Mouse (Mus musculus): ENCODE results near the gene Cnga2. TPM values are rescaled to one million over a fixed set of nuclear protein-coding genes. Genes with fewer than 3 reads are reported as not detected.
"Not testable (repeated sequence)": the region's sequence is repeated elsewhere in the genome, so short reads cannot be mapped to it uniquely, and the experiment has no call there.

Gene Cnga2
- total RNA-seq, 1 experiment = not detected

DNA sequence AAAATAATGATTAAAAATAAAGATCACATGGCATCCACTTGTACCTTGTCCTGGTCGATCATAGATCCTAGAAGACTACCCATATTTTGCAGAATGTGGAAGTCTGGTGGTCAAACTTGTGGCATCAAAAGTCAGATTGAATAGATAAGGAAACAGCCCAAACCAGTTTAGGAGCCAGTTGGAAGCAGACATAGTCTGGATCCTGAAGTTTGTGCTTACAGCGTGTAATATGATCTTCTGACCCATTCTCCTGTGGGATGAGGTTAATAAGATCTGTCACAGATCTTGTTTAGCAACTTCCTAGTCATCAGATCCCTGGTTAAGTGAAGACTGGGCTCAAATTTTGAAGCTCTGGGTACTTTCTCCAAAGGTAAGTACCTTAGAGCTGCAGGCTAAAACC is 19.0 kb upstream of the Cnga2 start, which contains the start of gene Fate1:
Gene Fate1 (plus strand): TSS at position 301 of the 400 bp plus-strand sequence.
- no peak for DNase-seq (ENCODE audit: low read depth, low spot score)
- no peak for TF ChIP-seq HCFC1 (IDR thresholded peaks at IDR 0.05; ENCODE audit: borderline replicate concordance, insufficient read depth, low read length)
- no peak for TF ChIP-seq CHD2 (IDR thresholded peaks at IDR 0.05; ENCODE audit: low read depth, low read length)
- no peak for TF ChIP-seq MAFK (IDR thresholded peaks at IDR 0.05; ENCODE audit: insufficient read depth, low read depth, low read length)
- no peak for TF ChIP-seq ZC3H11A (IDR thresholded peaks at IDR 0.05; ENCODE audit: borderline replicate concordance, low read depth, low read length)
- no peak for TF ChIP-seq ZNF384 (IDR thresholded peaks at IDR 0.05; ENCODE audit: low read depth, low read length)
- no peak within 1 kb of the TSS for H3K4me3 ChIP-seq (ENCODE audit: insufficient read depth in 1 of 2, low read depth in 1 of 2, low read length in 2 of 2, poor library complexity in 1 of 2, severe bottlenecking in 1 of 2)
- H3K9ac ChIP-seq (ENCODE audit: insufficient read depth, low read depth, low read length, poor library complexity, severe bottlenecking) = no peak within 1 kb of the TSS
- in situ Hi-C loops (cut with MboI; ENCODE audit: low sequenced_read_pairs in 2 of 2, unreplicated experiment in 2 of 2) = loop anchor here in 1 of 2 experiments (25.0 kb wide), 1 partner anchor 310 kb away; the partner anchor contains the start of gene Gpr50
- no peaks in the 10 kb centered on the region for H3K9me3 ChIP-seq (ENCODE audit: control insufficient read depth, insufficient read depth, low read depth, low read length)
- H3K4me1 ChIP-seq (ENCODE audit: control insufficient read depth in 2 of 2, insufficient read depth in 2 of 2, low read length in 2 of 2, poor library complexity in 1 of 2) = no peaks in the 10 kb centered on the region
- no peaks in the 10 kb centered on the region for H3K36me3 ChIP-seq (ENCODE audit: control insufficient read depth, insufficient read depth, low read length, poor library complexity, severe bottlenecking)
- H3K27ac ChIP-seq (ENCODE audit: insufficient read depth, low read depth, low read length, poor library complexity, severe bottlenecking) = no peak within 1 kb of the TSS

DNA sequence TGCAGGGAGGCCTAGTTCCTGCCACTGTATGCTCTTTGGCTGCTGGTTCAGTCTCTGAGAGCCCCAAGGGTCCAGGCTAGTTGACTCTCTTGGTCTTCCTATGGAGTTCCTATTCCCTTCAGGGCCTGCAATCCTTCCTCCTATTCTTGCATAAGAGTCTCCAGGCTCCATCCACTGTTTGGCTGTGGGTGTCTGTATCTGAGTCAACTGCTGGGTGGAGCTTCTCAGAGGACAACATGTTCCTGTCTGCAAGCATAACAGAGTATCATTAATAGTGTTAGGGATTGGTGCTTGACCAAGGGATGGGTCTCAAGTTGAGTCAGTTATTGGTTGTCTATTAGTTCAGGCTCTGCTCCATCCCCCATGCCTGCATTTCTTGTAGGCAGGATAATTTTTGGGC is 14.0 kb upstream of the Cnga2 start:
- H3K9me3 ChIP-seq (ENCODE audit: control insufficient read depth, insufficient read depth, low read depth, low read length); in situ Hi-C loops (cut with MboI; ENCODE audit: low sequenced_read_pairs in 2 of 2, unreplicated experiment in 2 of 2): not testable (repeated sequence)

DNA sequence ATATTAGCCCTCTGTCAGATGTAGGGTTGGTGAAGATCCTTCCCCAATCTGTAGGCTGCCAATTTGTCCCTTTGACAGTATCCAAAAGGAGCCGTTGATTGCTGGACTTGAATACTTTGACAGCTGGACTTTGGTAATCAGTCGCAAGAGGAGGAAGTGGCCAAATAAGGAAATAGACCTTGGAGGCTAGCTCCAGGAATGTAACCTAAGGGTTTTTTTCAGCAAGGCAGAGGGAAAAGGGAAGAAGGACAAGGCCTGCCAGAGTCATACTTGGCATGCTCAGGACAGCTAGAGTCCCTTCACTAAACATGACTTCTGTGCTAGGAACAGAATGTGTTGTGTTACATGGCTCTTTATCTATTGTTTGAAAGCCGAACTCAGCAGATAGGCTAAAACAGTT is 11.2 kb upstream of the Cnga2 start:
- H3K9me3 ChIP-seq (ENCODE audit: control insufficient read depth, insufficient read depth, low read depth, low read length) = no peaks in the 10 kb centered on the region
- no peak for DNase-seq (ENCODE audit: low read depth, low spot score)
- no peak overlapping the region for H3K27ac ChIP-seq (ENCODE audit: insufficient read depth, low read depth, low read length, poor library complexity, severe bottlenecking)
- H3K9ac ChIP-seq (ENCODE audit: insufficient read depth, low read depth, low read length, poor library complexity, severe bottlenecking) = no peak overlapping the region
- H3K36me3 ChIP-seq (ENCODE audit: control insufficient read depth, insufficient read depth, low read length, poor library complexity, severe bottlenecking) = no peaks in the 10 kb centered on the region
- TF ChIP-seq ZC3H11A (IDR thresholded peaks at IDR 0.05; ENCODE audit: borderline replicate concordance, low read depth, low read length) (no peak), ZNF384 (IDR thresholded peaks at IDR 0.05; ENCODE audit: low read depth, low read length) (no peak), MAFK (IDR thresholded peaks at IDR 0.05; ENCODE audit: insufficient read depth, low read depth, low read length) (no peak), HCFC1 (IDR thresholded peaks at IDR 0.05; ENCODE audit: borderline replicate concordance, insufficient read depth, low read length) (no peak), CHD2 (IDR thresholded peaks at IDR 0.05; ENCODE audit: low read depth, low read length) (no peak)
- in situ Hi-C loops (cut with MboI; ENCODE audit: low sequenced_read_pairs in 2 of 2, unreplicated experiment in 2 of 2) = no loop called here
- H3K4me1 ChIP-seq (ENCODE audit: control insufficient read depth in 2 of 2, insufficient read depth in 2 of 2, low read length in 2 of 2, poor library complexity in 1 of 2) = no peaks in the 10 kb centered on the region
- H3K4me3 ChIP-seq (ENCODE audit: insufficient read depth in 1 of 2, low read depth in 1 of 2, low read length in 2 of 2, poor library complexity in 1 of 2, severe bottlenecking in 1 of 2) = no peak overlapping the region

More for the DNA sequence above, 14.0 kb upstream of the Cnga2 start:
- not testable (repeated sequence) for DNase-seq (ENCODE audit: low read depth, low spot score); H3K4me1 ChIP-seq (ENCODE audit: control insufficient read depth in 2 of 2, insufficient read depth in 2 of 2, low read length in 2 of 2, poor library complexity in 1 of 2); H3K36me3 ChIP-seq (ENCODE audit: control insufficient read depth, insufficient read depth, low read length, poor library complexity, severe bottlenecking); H3K9ac ChIP-seq (ENCODE audit: insufficient read depth, low read depth, low read length, poor library complexity, severe bottlenecking); H3K27ac ChIP-seq (ENCODE audit: insufficient read depth, low read depth, low read length, poor library complexity, severe bottlenecking); H3K4me3 ChIP-seq (ENCODE audit: insufficient read depth in 1 of 2, low read depth in 1 of 2, low read length in 2 of 2, poor library complexity in 1 of 2, severe bottlenecking in 1 of 2)

DNA sequence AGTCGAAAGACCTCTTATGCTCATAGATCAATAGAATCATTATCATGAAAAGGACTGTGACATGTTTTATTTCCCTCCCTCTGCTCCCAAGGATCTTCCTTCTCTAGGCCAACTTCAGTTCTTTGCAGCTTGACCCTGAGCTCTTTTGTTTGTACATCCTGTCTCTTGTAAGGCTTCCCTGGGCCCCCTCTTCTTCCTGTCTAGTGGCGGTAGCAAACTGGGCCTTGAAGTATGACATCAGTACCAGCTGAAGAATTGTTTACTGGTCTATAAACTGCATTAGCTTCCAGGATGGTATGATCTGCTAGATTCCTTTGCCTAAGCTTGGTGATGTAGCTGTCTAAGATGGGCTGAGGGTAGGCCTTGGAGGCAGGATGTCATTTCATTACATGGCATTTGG is 10.3 kb upstream of the Cnga2 start:
- Histone ChIP-seq H3K36me3 (ENCODE audit: control insufficient read depth, insufficient read depth, low read length, poor library complexity, severe bottlenecking) (no peaks in the 10 kb centered on the region), H3K9me3 (ENCODE audit: control insufficient read depth, insufficient read depth, low read depth, low read length) (no peaks in the 10 kb centered on the region), H3K4me3 (ENCODE audit: insufficient read depth in 1 of 2, low read depth in 1 of 2, low read length in 2 of 2, poor library complexity in 1 of 2, severe bottlenecking in 1 of 2) (no peak overlapping the region), H3K4me1 (ENCODE audit: control insufficient read depth in 2 of 2, insufficient read depth in 2 of 2, low read length in 2 of 2, poor library complexity in 1 of 2) (no peaks in the 10 kb centered on the region), H3K9ac (ENCODE audit: insufficient read depth, low read depth, low read length, poor library complexity, severe bottlenecking) (no peak overlapping the region), H3K27ac (ENCODE audit: insufficient read depth, low read depth, low read length, poor library complexity, severe bottlenecking) (no peak overlapping the region)
- TF ChIP-seq MAFK (IDR thresholded peaks at IDR 0.05; ENCODE audit: insufficient read depth, low read depth, low read length) (no peak), HCFC1 (IDR thresholded peaks at IDR 0.05; ENCODE audit: borderline replicate concordance, insufficient read depth, low read length) (no peak), ZNF384 (IDR thresholded peaks at IDR 0.05; ENCODE audit: low read depth, low read length) (no peak), CHD2 (IDR thresholded peaks at IDR 0.05; ENCODE audit: low read depth, low read length) (no peak), ZC3H11A (IDR thresholded peaks at IDR 0.05; ENCODE audit: borderline replicate concordance, low read depth, low read length) (no peak)
- DNase-seq (ENCODE audit: low read depth, low spot score) = no peak
- in situ Hi-C loops (cut with MboI; ENCODE audit: low sequenced_read_pairs in 2 of 2, unreplicated experiment in 2 of 2) = no loop called here

DNA sequence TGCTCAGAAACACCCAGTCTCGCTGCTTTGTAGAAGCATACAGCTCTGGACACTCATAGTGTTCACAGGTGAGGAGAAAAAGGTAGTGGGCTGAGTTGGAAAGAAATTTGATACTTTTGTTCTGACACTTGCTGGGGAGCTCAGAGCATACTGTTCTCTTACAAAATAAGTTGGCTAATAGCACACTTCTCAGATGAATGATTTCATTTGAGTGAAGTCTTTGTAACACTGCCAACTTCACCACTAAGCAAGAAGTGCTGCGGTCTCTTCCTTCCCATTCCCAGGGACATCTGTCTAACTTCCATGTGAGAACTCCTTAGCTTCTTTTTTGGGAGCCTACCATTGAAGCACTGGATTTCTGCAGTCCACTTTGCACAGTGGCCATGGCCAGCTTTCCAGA is 8.4 kb upstream of the Cnga2 start:
- Histone ChIP-seq H3K36me3 (ENCODE audit: control insufficient read depth, insufficient read depth, low read length, poor library complexity, severe bottlenecking) (no peaks in the 10 kb centered on the region), H3K9me3 (ENCODE audit: control insufficient read depth, insufficient read depth, low read depth, low read length) (no peaks in the 10 kb centered on the region), H3K27ac (ENCODE audit: insufficient read depth, low read depth, low read length, poor library complexity, severe bottlenecking) (no peak overlapping the region), H3K9ac (ENCODE audit: insufficient read depth, low read depth, low read length, poor library complexity, severe bottlenecking) (no peak overlapping the region), H3K4me1 (ENCODE audit: control insufficient read depth in 2 of 2, insufficient read depth in 2 of 2, low read length in 2 of 2, poor library complexity in 1 of 2) (no peaks in the 10 kb centered on the region), H3K4me3 (ENCODE audit: insufficient read depth in 1 of 2, low read depth in 1 of 2, low read length in 2 of 2, poor library complexity in 1 of 2, severe bottlenecking in 1 of 2) (no peak overlapping the region)
- in situ Hi-C loops (cut with MboI; ENCODE audit: low sequenced_read_pairs in 2 of 2, unreplicated experiment in 2 of 2) = no loop called here
- no peak for TF ChIP-seq CHD2 (IDR thresholded peaks at IDR 0.05; ENCODE audit: low read depth, low read length)
- TF ChIP-seq ZNF384 (IDR thresholded peaks at IDR 0.05; ENCODE audit: low read depth, low read length) = no peak
- TF ChIP-seq MAFK (IDR thresholded peaks at IDR 0.05; ENCODE audit: insufficient read depth, low read depth, low read length) = no peak
- TF ChIP-seq HCFC1 (IDR thresholded peaks at IDR 0.05; ENCODE audit: borderline replicate concordance, insufficient read depth, low read length) = no peak
- TF ChIP-seq ZC3H11A (IDR thresholded peaks at IDR 0.05; ENCODE audit: borderline replicate concordance, low read depth, low read length) = no peak
- no peak for DNase-seq (ENCODE audit: low read depth, low spot score)
